Mouse (Mus musculus) naive thymus-derived CD4-positive, alpha-beta T cell, adult 2 months (primary cell): ENCODE measurements around the gene Umad1.
"Not testable (repeated sequence)": the region's sequence is repeated elsewhere in the genome, so short reads cannot be mapped to it uniquely, and the experiment has no call there.

Experiments used
- DNase-seq: peaks from one replicate; pipeline ENCODE4 v3.0.0-alpha.2; 2011; ENCODE audit warnings: low read depth

Umad1 gene

DNA sequence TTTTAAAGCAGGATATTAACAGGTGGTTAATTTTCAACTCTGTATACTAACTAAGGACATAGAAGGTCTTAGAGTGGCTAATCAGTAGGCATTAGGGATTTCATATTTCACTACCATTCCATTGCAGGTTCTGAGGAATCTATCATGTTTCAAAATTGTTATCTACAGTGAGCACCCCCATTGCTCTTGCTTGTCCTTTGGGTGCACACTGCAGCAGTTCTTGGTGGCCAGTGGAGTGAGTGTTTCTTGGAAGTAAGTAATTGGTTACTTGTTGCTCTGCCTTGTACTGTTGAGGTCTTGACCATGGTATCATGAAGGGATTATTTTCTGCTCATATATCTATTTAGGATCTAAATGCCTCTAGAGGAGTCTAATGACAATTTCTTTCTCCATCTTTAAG, 57.1 kb downstream of the Umad1 start:
- no peak for DNase-seq

- no peak for DNase-seq
These were observed 60.5 kb downstream of the Umad1 start for GRCm38 (mm10) chr6:8319591-8319990.

DNA sequence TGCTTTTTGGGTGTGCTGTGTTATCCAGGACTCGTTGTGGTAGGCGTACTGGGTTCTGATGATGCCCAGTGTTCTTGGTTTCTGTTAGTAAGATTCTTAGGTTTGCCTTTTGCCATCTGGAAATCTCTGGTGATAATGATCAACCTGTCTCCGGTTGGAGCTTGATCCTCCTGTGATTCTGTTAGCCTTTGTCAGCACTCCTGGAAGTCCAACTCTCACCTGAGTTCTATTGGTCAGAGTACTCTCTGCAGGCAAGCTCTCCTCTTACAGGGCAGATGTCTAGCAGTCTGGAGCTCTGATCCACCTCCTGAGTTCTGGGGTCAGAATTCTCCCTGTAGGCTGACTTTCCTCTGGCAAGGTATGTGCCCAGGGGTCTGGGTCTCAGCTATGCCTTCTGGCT, 72.4 kb downstream of the Umad1 start:
- DNase-seq = not testable (repeated sequence)

- DNase-seq = no peak
These were observed 74.3 kb downstream of the Umad1 start for GRCm38 (mm10) chr6:8333380-8333779.

- DNase-seq = no peak
These were observed 77.7 kb downstream of the Umad1 start for GRCm38 (mm10) chr6:8336487-8337390.

GRCm38 (mm10) chr6:8339453-8339852, 80.4 kb downstream of the Umad1 start:
- no peak for DNase-seq

- DNase-seq = no peak
These were observed 84.2 kb downstream of the Umad1 start for GRCm38 (mm10) chr6:8343271-8343670.

GRCm38 (mm10) chr6:8345219-8345856, 86.2 kb downstream of the Umad1 start:
- no peak for DNase-seq

- no peak for DNase-seq
These were observed 88.1 kb downstream of the Umad1 start for GRCm38 (mm10) chr6:8347154-8347553.

- DNase-seq = no peak
These were observed 89.3 kb downstream of the Umad1 start for GRCm38 (mm10) chr6:8348344-8348743.

- DNase-seq = no peak
These were observed 90.1 kb downstream of the Umad1 start for GRCm38 (mm10) chr6:8349060-8349670.

DNA sequence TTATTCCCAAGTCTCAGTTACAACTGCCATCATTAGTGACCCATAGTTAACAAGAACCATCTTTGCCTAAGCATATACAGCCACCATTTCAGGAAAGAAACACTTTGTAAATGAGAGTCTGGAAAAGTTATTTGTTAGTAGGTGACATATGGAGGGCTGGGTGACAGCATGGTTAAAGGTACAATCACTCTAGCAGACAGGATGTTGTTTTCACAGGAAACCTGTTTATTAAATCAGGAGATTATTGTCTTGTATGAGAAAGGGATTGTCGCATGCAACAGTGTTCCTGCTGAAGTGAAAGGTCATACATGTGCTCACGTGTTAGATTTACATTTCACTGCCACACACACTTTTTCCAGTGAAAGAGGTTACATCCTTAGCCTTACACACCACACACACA, 92.4 kb downstream of the Umad1 start:
- DNase-seq = peak; percentile 22

- DNase-seq = peak; percentile 16
These were observed 93.6 kb downstream of the Umad1 start for GRCm38 (mm10) chr6:8352533-8353168.

GRCm38 (mm10) chr6:8353461-8353860, 94.4 kb downstream of the Umad1 start:
- no peak for DNase-seq

DNA sequence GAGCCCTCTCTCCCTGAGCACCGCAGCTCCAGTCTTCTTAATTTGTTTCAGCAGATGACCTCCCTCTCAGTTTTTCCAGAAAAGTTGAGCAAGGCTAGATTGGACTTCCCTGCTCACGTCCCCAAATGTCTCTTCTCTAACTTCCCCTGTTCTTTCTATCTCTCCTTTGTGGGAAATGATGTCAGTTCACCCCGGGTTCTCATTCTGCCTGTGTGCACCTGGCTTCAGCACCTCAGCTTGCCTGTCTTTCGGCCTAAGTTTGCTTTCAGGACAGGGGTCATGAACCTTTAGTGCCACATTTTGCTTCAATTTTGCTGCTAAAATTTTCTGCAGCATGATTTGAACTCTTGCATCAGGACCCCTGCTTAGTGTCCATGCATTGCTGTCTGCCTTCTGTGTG, 95.8 kb downstream of the Umad1 start:
- no peak for DNase-seq

GRCm38 (mm10) chr6:8358232-8358631, 99.1 kb downstream of the Umad1 start:
- DNase-seq = no peak

- DNase-seq = no peak
These were observed 99.7 kb downstream of the Umad1 start for GRCm38 (mm10) chr6:8358782-8359181.

- no peak for DNase-seq
These were observed 101.7 kb downstream of the Umad1 start for GRCm38 (mm10) chr6:8360805-8361204.

GRCm38 (mm10) chr6:8364033-8364756, 105.1 kb downstream of the Umad1 start:
- no peak for DNase-seq

DNA sequence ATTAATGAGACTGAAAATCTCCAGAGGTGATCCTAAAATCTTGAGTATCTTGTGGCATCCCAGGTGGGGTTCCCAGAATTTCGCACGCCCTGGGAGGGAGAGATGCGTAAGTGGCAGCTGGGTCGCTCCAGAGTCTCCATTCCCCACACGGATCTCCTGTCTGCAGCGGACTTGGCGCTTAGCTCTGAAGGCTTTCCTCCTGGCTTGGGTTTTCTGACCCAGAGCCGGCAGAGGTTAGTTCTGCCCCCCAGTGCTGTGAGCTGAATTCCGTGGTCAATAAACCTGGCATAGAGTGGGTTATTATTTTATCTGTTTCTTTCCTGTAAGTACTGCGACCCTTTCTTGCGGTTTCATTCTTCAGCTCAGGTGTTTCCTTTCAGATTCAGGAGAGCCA, 105.7 kb downstream of the Umad1 start:
- no peak for DNase-seq

GRCm38 (mm10) chr6:8367675-8368074, 108.6 kb downstream of the Umad1 start:
- DNase-seq = no peak
